Comparison of ENCODE assay signal across 12 mouse cellular contexts in genomic region chr6:120230441-120230840, GRCm38 (mm10).
"Had no signal": no experiment of that assay in that cellular context is flagged by ENCODE, and none has a peak within 500 bp of the region (broad histone marks: within the 10 kb centered on the region; RNA-seq: fewer than 3 reads in every experiment).

No protein-coding gene starts in this region.

- DNase-seq: liver, postnatal 0 days; lung, adult 2 months; lung, postnatal 14 days; lung, postnatal 36 days; retina, postnatal 1 day; right cerebral cortex, adult 18-20 months; right cerebral cortex, postnatal 25 days; right cerebral cortex, postnatal 4 days; spleen, adult 18-20 months; thymus, adult 2 months; thymus, postnatal 14 days; thymus, postnatal 36 days had no signal
